In the genomic region with DNA sequence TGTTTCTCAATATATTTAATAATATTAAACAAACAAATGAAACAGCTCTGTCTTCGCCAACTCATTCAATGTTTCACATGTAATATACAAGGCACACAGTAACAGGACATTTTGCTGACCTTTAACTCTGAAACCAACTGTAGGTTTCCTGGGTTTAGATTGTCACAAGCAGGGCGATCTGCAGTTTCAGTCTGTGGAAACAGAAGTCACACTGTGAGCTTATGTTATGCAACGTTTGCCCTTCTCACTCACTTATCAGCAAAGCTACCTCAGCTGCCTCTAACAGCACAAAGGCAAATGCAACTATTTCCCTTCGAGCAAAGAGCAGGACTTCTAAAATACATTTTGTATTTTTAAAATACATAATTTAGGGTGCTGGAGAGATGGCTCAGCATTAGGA, we compare ENCODE assay signal across 28 mouse cellular contexts.
"Had no signal": no experiment of that assay in that cellular context is flagged by ENCODE, and none has a peak within 500 bp of the region (broad histone marks: within the 10 kb centered on the region; RNA-seq: fewer than 3 reads in every experiment).

No protein-coding gene starts in this region.

- H3K9ac ChIP-seq: embryonic facial prominence, embryonic 12.5 days; embryonic facial prominence, embryonic 13.5 days; embryonic facial prominence, embryonic 15.5 days; forebrain, embryonic 12.5 days; forebrain, embryonic 13.5 days; forebrain, embryonic 15.5 days; forebrain, postnatal 0 days had no signal

- H3K27me3 ChIP-seq: embryonic facial prominence, embryonic 12.5 days; embryonic facial prominence, embryonic 13.5 days; embryonic facial prominence, embryonic 15.5 days; forebrain, embryonic 12.5 days; forebrain, embryonic 13.5 days; forebrain, embryonic 15.5 days had no signal

- ATAC-seq: forebrain, embryonic 13.5 days; forebrain, embryonic 14.5 days; forebrain, embryonic 15.5 days; forebrain, embryonic 16.5 days; forebrain, postnatal 0 days had no signal

- H3K4me3 ChIP-seq: embryonic facial prominence, embryonic 10.5 days; embryonic facial prominence, embryonic 12.5 days; embryonic facial prominence, embryonic 13.5 days; embryonic facial prominence, embryonic 15.5 days; erythroblast, embryonic 14.5 days; forebrain, embryonic 10.5 days; forebrain, embryonic 12.5 days; forebrain, embryonic 13.5 days; forebrain, embryonic 15.5 days; gastrocnemius, adult 2 months had no signal

- H3K9me3 ChIP-seq: embryonic facial prominence, embryonic 10.5 days; embryonic facial prominence, embryonic 12.5 days; embryonic facial prominence, embryonic 13.5 days; embryonic facial prominence, embryonic 15.5 days; forebrain, embryonic 10.5 days; forebrain, embryonic 12.5 days; forebrain, embryonic 13.5 days; forebrain, embryonic 15.5 days had no signal

- H3K4me1 ChIP-seq: embryonic facial prominence, embryonic 10.5 days; embryonic facial prominence, embryonic 12.5 days; embryonic facial prominence, embryonic 13.5 days; embryonic facial prominence, embryonic 15.5 days; forebrain, embryonic 10.5 days; forebrain, embryonic 12.5 days; forebrain, embryonic 13.5 days; forebrain, embryonic 15.5 days had no signal

- H3K27ac ChIP-seq: embryonic facial prominence, embryonic 10.5 days; embryonic facial prominence, embryonic 12.5 days; embryonic facial prominence, embryonic 13.5 days; embryonic facial prominence, embryonic 15.5 days; forebrain, embryonic 10.5 days; forebrain, embryonic 12.5 days; forebrain, embryonic 13.5 days; forebrain, embryonic 15.5 days; gastrocnemius, adult 2 months had no signal

- H3K4me2 ChIP-seq: embryonic facial prominence, embryonic 12.5 days; embryonic facial prominence, embryonic 13.5 days; embryonic facial prominence, embryonic 15.5 days; forebrain, embryonic 12.5 days; forebrain, embryonic 13.5 days; forebrain, embryonic 15.5 days had no signal

- DNase-seq: cerebellum, adult 2 months; cerebellum, adult 8-10 months; cerebellum, adult 9-10 months; cerebellum, adult 9-11 months; cerebellum, postnatal 10 days; cerebellum, postnatal 14 days; cerebellum, postnatal 25 days; cerebellum, postnatal 36 days; embryo, embryonic 11 days; forebrain, postnatal 0 days; gastrocnemius, adult 2 months; gastrocnemius, postnatal 10 days; gastrocnemius, postnatal 14 days; gastrocnemius, postnatal 25 days; gastrocnemius, postnatal 36 days; heart, adult 11 months; heart, adult 18-20 months had no signal
